Mouse (Mus musculus) kidney, embryonic 15.5 days (tissue): Measurements from ENCODE around the gene Stoml3. TPM values are rescaled to one million over a fixed set of nuclear protein-coding genes. Genes with fewer than 3 reads are reported as not detected.

ENCODE experiments used
- ATAC-seq: fragments of 200-750 bp; cut with Nextera tagmentation; replicated peaks from 2 replicates; pipeline ENCODE4 v1.8.0; 2017; ENCODE audit warnings: moderate TSS enrichment; ENCODE audit not compliant: low FRiP score
- H3K27ac ChIP-seq: fragments of 300-500 bp; sonication (generic); 2 replicates; pipeline ENCODE4 v1.5.1; 2015; ENCODE audit warnings: mild to moderate bottlenecking, inconsistent platforms
- H3K27me3 ChIP-seq: fragments of 300-500 bp; sonication (generic); 2 replicates; pipeline ENCODE4 v1.6.1; 2015; ENCODE audit warnings: inconsistent platforms
- H3K36me3 ChIP-seq: fragments of 300-500 bp; sonication (generic); 2 replicates; pipeline ENCODE4 v1.6.1; 2015; ENCODE audit warnings: inconsistent platforms
- H3K4me1 ChIP-seq: fragments of 300-500 bp; sonication (generic); 2 replicates; pipeline ENCODE4 v1.6.1; 2015; ENCODE audit warnings: inconsistent platforms
- H3K4me2 ChIP-seq: fragments of 300-500 bp; sonication (generic); 2 replicates; pipeline ENCODE4 v1.6.1; 2015; ENCODE audit warnings: moderate library complexity, mild to moderate bottlenecking, inconsistent platforms
- H3K4me3 ChIP-seq: fragments of 300-500 bp; sonication (generic); replicated peaks from 2 replicates; pipeline ENCODE4 v1.5.1; 2015; ENCODE audit warnings: mild to moderate bottlenecking, inconsistent platforms
- H3K9ac ChIP-seq: fragments of 300-500 bp; sonication (generic); 2 replicates; pipeline ENCODE4 v1.6.1; 2015; ENCODE audit warnings: mild to moderate bottlenecking, inconsistent platforms
- H3K9me3 ChIP-seq: fragments of 300-500 bp; sonication (generic); replicated peaks from 2 replicates; pipeline ENCODE4 v1.6.1; 2016; ENCODE audit warnings: inconsistent platforms
- WGBS: fragments of 180-500 bp; shearing (Covaris S2); methylation state at CpG from one replicate; pipeline ENCODE4 v1.1.7; 2015; ENCODE audit warnings: mixed read lengths; 5-methylcytosine and 5-hydroxymethylcytosine counted together
- polyA plus RNA-seq: library from polyadenylated mRNA; unstranded; fragments of >200 nt; fragmentation: Nextera tagmentation; extraction: Ambion mirVana; gene quantifications from 2 replicates; pipeline ENCODE4 v1.2.1, GENCODE M21; 2015

Gene Stoml3
- polyA plus RNA-seq, 1 experiment from 2014 or later, result 0.08 TPM

DNA sequence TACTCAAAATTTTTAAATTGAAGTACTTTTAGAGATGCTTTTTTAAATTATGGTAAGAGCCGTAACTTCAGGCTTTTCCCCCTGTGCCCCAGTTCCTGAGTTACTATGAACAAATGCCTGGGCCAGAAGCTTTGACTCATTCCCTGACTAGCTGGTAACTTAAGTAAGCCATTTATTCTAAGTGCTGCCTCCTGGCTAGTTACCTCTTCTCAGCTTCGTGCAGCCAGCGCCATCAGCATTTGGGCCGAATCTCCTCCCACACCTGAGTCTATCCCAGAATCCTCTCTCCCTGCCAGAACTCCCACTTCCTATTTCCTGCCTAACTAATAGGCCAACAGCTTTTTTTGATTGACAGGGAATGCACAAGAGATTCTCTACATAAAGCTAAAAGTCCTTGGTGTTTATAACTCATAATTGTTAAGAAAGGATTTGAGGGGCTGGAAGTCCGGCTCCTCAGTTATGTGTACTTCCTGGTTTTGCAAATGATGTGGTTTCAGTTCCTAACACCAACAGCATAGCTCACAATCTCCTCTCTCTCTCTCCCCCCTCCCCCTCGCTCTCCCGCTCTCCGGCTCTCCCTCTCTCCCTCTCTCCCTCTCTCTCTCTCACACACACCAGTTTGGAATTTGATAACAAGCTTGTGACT is 4.9 kb upstream of the Stoml3 start:
- 83% methylated on average over 8 of the region's 8 CpGs for WGBS
- H3K4me2 ChIP-seq, result no peak overlapping the region
- no peaks in the 10 kb centered on the region for H3K27me3 ChIP-seq
- no peak overlapping the region for H3K27ac ChIP-seq
- no peak overlapping the region for H3K9ac ChIP-seq
- peaks cover 42% of the 10 kb centered on the region for H3K36me3 ChIP-seq
- H3K4me1 ChIP-seq, result peaks cover 27% of the 10 kb centered on the region
- no peaks in the 10 kb centered on the region for H3K9me3 ChIP-seq
- no peak overlapping the region for H3K4me3 ChIP-seq
- ATAC-seq, result no peak

DNA sequence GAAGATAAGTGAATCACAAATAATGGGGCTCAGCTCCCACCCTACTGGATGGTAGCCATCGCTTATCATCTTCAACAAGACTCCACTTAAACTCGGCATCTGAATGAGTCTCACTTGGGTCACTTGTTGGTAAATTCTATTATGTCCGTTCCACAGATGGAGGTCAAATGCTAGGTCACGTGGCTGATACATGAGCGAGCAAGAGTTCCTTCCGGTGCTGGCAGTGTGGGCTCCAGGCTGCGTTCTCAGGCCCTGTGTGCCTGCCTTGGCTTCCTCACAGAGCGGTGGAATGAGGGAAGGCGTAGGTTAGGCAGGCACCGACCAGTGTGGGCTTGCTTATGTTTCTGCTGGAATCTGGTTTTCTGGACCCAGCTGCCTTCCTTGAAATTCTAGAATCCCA is 1.9 kb upstream of the Stoml3 start:
- H3K4me1 ChIP-seq, result peaks cover 27% of the 10 kb centered on the region
- H3K9me3 ChIP-seq, result no peaks in the 10 kb centered on the region
- peaks cover 14% of the 10 kb centered on the region for H3K36me3 ChIP-seq
- 70% methylated on average over 10 of the region's 10 CpGs for WGBS
- no peak for ATAC-seq
- H3K9ac ChIP-seq, result no peak overlapping the region
- no peaks in the 10 kb centered on the region for H3K27me3 ChIP-seq
- no peak overlapping the region for H3K27ac ChIP-seq
- H3K4me2 ChIP-seq, result no peak overlapping the region
- H3K4me3 ChIP-seq, result no peak overlapping the region

- Histone ChIP-seq H3K4me3 (no peak overlapping the region), H3K4me1 (peaks cover 27% of the 10 kb centered on the region), H3K9me3 (no peaks in the 10 kb centered on the region), H3K27me3 (no peaks in the 10 kb centered on the region), H3K36me3 (peaks cover 9% of the 10 kb centered on the region), H3K9ac (no peak overlapping the region), H3K4me2 (no peak overlapping the region), H3K27ac (no peak overlapping the region)
- ATAC-seq, result no peak
- 61% methylated on average over 9 of the region's 9 CpGs for WGBS
These were observed 1.4 kb upstream of the Stoml3 start for GRCm38 (mm10) chr3:53486996-53487576.

- no peak overlapping the region for H3K9ac ChIP-seq
- H3K27ac ChIP-seq, result peak overlapping the region; percentile 56; the same call in 1 of the 2 replicates
- ATAC-seq, result peak; percentile 33; the same call in 1 of the 2 replicates
- H3K9me3 ChIP-seq, result no peaks in the 10 kb centered on the region
- no peaks in the 10 kb centered on the region for H3K27me3 ChIP-seq
- 0 out of 2 replicates have a peak, but pooled peaks cover 3% of the 10 kb centered on the region for H3K4me1 ChIP-seq
- 64% methylated on average over 6 of the region's 6 CpGs for WGBS
- H3K4me2 ChIP-seq, result no peak overlapping the region
- no peak overlapping the region for H3K4me3 ChIP-seq
- no peaks in the 10 kb centered on the region for H3K36me3 ChIP-seq
These were observed 10.0 kb downstream of the Stoml3 start for GRCm38 (mm10) chr3:53498351-53498905.

DNA sequence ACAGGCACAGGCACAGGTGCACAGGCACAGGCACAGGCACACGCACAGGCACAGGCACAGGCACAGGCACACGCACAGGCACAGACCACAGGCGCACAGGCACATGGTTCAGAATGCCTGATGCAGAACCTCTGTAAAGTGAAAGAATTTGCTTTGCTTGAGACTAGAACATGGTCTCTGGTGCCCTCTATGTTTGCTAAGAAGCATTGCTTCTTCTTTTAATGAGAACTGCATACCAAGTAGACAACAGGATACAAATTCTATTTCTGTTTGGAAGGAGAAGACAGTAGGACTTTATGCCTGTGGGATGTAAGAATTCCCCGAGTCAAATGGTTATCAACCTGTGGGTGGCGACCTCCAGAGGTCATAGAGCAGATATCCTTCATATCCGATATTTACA is 14.0 kb downstream of the Stoml3 start:
- WGBS, result 74% methylated on average over 6 of the region's 6 CpGs

DNA sequence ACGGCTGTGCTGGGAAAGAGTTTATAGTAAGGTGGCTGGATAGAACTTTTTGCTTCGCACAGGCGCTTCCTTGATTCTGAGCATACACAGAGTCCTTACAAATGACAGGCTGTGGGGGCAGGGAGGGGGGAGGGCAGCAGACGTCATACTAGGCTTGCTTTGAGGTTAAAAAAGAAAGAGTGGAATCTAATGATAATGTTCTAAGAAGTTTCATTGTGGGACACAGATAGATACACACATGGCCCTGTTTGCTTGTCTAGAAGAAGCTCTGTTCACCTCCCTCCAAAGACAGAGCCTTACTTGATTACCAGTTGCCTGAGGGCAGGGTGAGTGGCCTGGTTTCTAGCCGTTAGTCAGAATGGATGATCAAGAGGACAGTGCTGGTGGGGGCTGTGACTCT is 24.6 kb downstream of the Stoml3 start:
- Histone ChIP-seq H3K4me3 (no peak overlapping the region), H3K27me3 (no peaks in the 10 kb centered on the region), H3K9me3 (no peaks in the 10 kb centered on the region), H3K4me1 (no peaks in the 10 kb centered on the region), H3K27ac (no peak overlapping the region), H3K9ac (no peak overlapping the region), H3K4me2 (no peak overlapping the region), H3K36me3 (peaks cover 13% of the 10 kb centered on the region; the same call in 1 of the 2 replicates)
- 50% methylated on average over 5 of the region's 5 CpGs for WGBS
- ATAC-seq, result peak; percentile 52; the same call in 1 of the 2 replicates

More for the DNA sequence above, 14.0 kb downstream of the Stoml3 start:
- H3K27ac ChIP-seq, result no peak overlapping the region
- no peak overlapping the region for H3K9ac ChIP-seq
- no peaks in the 10 kb centered on the region for H3K9me3 ChIP-seq
- H3K4me3 ChIP-seq, result no peak overlapping the region
- H3K4me2 ChIP-seq, result no peak overlapping the region
- no peak for ATAC-seq
- 0 out of 2 replicates have a peak, but pooled peaks cover 3% of the 10 kb centered on the region for H3K4me1 ChIP-seq
- no peaks in the 10 kb centered on the region for H3K27me3 ChIP-seq
- H3K36me3 ChIP-seq, result no peaks in the 10 kb centered on the region

DNA sequence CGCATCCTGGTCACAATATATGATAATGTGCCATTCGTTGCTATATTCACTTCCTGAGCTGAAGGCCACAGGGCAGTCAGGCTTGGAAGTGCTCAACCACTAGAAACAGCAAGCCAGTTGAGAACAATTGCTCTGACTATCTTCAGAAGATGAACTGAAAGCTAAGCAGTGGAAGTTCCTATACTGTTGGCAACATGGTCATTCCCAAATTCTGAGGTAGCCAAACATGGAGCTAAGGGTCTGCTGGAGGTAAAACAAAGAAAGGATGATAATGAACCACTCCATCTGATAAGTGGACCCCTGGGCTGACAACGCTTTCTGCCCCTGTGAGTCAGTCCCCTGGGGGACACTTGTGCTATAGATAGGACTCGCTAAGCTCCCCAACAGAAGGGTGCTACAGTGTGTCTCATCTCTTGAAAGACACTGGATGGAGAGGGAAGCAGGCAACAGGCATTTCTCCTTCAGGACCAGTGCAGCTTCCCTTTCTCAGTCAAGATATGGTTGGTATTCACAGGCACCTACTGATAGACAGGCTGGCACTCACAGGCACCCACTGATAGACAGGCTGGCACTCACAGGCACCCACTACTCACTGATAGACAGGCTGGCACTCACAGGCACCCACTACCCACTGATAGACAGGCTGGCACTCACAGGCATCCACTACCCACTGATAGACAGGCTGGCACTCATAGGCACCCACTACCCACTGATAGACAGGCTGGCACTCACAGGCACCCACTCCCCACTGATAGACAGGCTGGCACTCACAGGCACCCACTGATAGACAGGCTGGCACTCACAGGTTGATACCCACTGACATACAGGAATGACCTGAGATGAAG is 26.0 kb downstream of the Stoml3 start:
- H3K4me1 ChIP-seq, result no peaks in the 10 kb centered on the region
- H3K4me3 ChIP-seq, result no peak overlapping the region
- H3K27ac ChIP-seq, result no peak overlapping the region
- H3K27me3 ChIP-seq, result no peaks in the 10 kb centered on the region
- no peak overlapping the region for H3K9ac ChIP-seq
- peaks cover 23% of the 10 kb centered on the region for H3K36me3 ChIP-seq
- ATAC-seq, result no peak
- no peaks in the 10 kb centered on the region for H3K9me3 ChIP-seq
- WGBS, result 85% methylated on average over 4 of the region's 4 CpGs
- H3K4me2 ChIP-seq, result no peak overlapping the region

- no peak overlapping the region for H3K9ac ChIP-seq
- no peaks in the 10 kb centered on the region for H3K9me3 ChIP-seq
- no peak overlapping the region for H3K4me3 ChIP-seq
- H3K36me3 ChIP-seq, result peaks cover 34% of the 10 kb centered on the region
- H3K4me1 ChIP-seq, result peaks cover 4% of the 10 kb centered on the region; the same call in 1 of the 2 replicates
- no peaks in the 10 kb centered on the region for H3K27me3 ChIP-seq
- H3K27ac ChIP-seq, result no peak overlapping the region
- ATAC-seq, result no peak
- H3K4me2 ChIP-seq, result no peak overlapping the region
- 94% methylated on average over 10 of the region's 10 CpGs for WGBS
These were observed 34.3 kb downstream of the Stoml3 start for GRCm38 (mm10) chr3:53522794-53523193.

GRCm38 (mm10) chr3:53525737-53526136 is 37.3 kb downstream of the Stoml3 start:
- ATAC-seq, result peak; percentile 29; the same call in 1 of the 2 replicates
- no peaks in the 10 kb centered on the region for H3K9me3 ChIP-seq
- no peak overlapping the region for H3K9ac ChIP-seq
- WGBS, result 19% methylated on average over 21 of the region's 21 CpGs
- peak overlapping the region; percentile 33 for H3K4me3 ChIP-seq
- no peak overlapping the region for H3K27ac ChIP-seq
- H3K27me3 ChIP-seq, result no peaks in the 10 kb centered on the region
- peak overlapping the region; percentile 58 for H3K4me2 ChIP-seq
- H3K4me1 ChIP-seq, result peaks cover 4% of the 10 kb centered on the region; the same call in 1 of the 2 replicates
- H3K36me3 ChIP-seq, result peaks cover 14% of the 10 kb centered on the region

DNA sequence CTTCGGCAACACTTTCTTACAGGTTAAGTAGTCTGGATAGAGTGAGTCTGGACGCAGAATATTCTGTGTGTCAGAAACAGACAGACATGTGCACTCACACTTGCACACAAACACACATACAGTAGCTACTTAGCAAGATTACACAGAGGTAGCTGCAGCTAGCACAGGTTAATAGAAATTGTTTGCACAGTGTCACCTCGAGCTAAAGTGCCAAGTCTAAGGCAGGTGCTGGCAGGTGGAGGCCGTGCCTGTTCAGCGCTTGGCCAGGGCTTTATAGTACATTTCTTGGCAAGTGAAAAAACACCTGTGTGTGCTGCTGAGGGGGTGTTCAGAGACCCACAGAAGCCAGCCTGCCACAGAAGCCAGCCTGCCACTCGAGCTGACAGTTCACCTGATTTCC is 41.9 kb downstream of the Stoml3 start:
- H3K27ac ChIP-seq, result no peak overlapping the region
- no peaks in the 10 kb centered on the region for H3K27me3 ChIP-seq
- no peaks in the 10 kb centered on the region for H3K9me3 ChIP-seq
- no peak overlapping the region for H3K9ac ChIP-seq
- H3K4me2 ChIP-seq, result no peak overlapping the region
- 85% methylated on average over 6 of the region's 6 CpGs for WGBS
- H3K36me3 ChIP-seq, result peaks cover 11% of the 10 kb centered on the region
- peaks cover 4% of the 10 kb centered on the region; the same call in 1 of the 2 replicates for H3K4me1 ChIP-seq
- no peak overlapping the region for H3K4me3 ChIP-seq
- no peak for ATAC-seq

DNA sequence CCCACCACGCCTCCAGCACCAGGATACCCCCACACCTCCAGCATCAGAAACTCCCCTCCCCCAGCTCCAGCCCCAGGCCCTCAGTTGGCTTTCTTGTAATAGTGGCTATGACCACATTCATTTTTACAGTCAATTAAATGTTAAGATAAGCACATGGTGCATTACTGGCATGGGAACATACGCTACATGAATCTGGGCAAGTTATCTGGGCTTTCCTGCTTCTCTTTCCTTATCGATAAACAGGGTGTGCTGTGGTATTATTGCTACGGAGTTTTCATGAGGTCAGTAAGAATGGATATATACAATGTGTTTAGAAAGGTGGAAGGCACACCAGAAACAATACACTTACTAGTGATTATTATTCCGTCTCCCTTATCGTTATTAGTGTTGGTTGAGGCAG is 43.6 kb downstream of the Stoml3 start:
- H3K4me1 ChIP-seq, result no peaks in the 10 kb centered on the region
- H3K36me3 ChIP-seq, result peaks cover 25% of the 10 kb centered on the region
- no peaks in the 10 kb centered on the region for H3K9me3 ChIP-seq
- H3K27me3 ChIP-seq, result no peaks in the 10 kb centered on the region
- no peak overlapping the region for H3K4me2 ChIP-seq
- no peak for ATAC-seq
- H3K4me3 ChIP-seq, result no peak overlapping the region
- no peak overlapping the region for H3K9ac ChIP-seq
- WGBS, result 89% methylated on average over 6 of the region's 6 CpGs
- H3K27ac ChIP-seq, result no peak overlapping the region

- Histone ChIP-seq H3K4me2 (no peak overlapping the region), H3K27me3 (no peaks in the 10 kb centered on the region), H3K36me3 (peaks cover 20% of the 10 kb centered on the region), H3K4me3 (no peak overlapping the region), H3K9ac (no peak overlapping the region), H3K27ac (0 out of 2 replicates have a peak overlapping the region, but pooled peaks have one; percentile 3), H3K9me3 (no peaks in the 10 kb centered on the region), H3K4me1 (peaks cover 33% of the 10 kb centered on the region)
- ATAC-seq, result no peak
- WGBS, result 38% methylated on average over 7 of the region's 7 CpGs
These were observed 64.2 kb downstream of the Stoml3 start for GRCm38 (mm10) chr3:53552691-53553090.
